Mouse (Mus musculus) midbrain, postnatal 0 days (tissue): Measurements from ENCODE around the gene Vmn2r103. TPM values are rescaled to one million over a fixed set of nuclear protein-coding genes. Genes with fewer than 3 reads are reported as not detected.

Experiments used
- ATAC-seq: fragments of 200-750 bp; cut with Nextera tagmentation; 2 replicates; pipeline ENCODE4 v1.8.0; 2017; ENCODE audit warnings: moderate number of reproducible peaks, mild to moderate bottlenecking, moderate TSS enrichment, moderate library complexity; ENCODE audit not compliant: low FRiP score
- DNase-seq: peaks from one replicate; pipeline ENCODE4 v3.0.0-alpha.2; 2015; ENCODE audit warnings: low spot score
- H3K27ac ChIP-seq: fragments of 300-500 bp; sonication (generic); 2 replicates; pipeline ENCODE4 v1.5.1; 2014; ENCODE audit warnings: low read depth, mild to moderate bottlenecking, low read length, mixed read lengths
- H3K27me3 ChIP-seq: fragments of 300-500 bp; sonication (generic); 2 replicates; pipeline ENCODE4 v1.6.1; 2014; ENCODE audit warnings: low read length, control low read depth, mixed read lengths; ENCODE audit not compliant: insufficient read depth
- H3K36me3 ChIP-seq: fragments of 300-500 bp; sonication (generic); 2 replicates; pipeline ENCODE4 v1.6.1; 2014; ENCODE audit warnings: low read length, control low read depth, mixed read lengths; ENCODE audit not compliant: insufficient read depth
- H3K4me1 ChIP-seq: fragments of 300-500 bp; sonication (generic); 2 replicates; pipeline ENCODE4 v1.6.1; 2014; ENCODE audit warnings: mild to moderate bottlenecking, control low read depth, antibody characterized with exemption, low read length, mixed read lengths; ENCODE audit not compliant: insufficient read depth
- H3K4me2 ChIP-seq: fragments of 300-500 bp; sonication (generic); 2 replicates; pipeline ENCODE4 v1.6.1; 2014; ENCODE audit warnings: low read depth, mild to moderate bottlenecking, low read length, mixed read lengths; ENCODE audit not compliant: poor library complexity, severe bottlenecking
- H3K4me3 ChIP-seq: fragments of 300-500 bp; sonication (generic); 2 replicates; pipeline ENCODE4 v1.5.1; 2014; ENCODE audit warnings: low read depth, mild to moderate bottlenecking, low read length, moderate library complexity
- H3K9ac ChIP-seq: fragments of 300-500 bp; sonication (generic); replicated peaks from 2 replicates; pipeline ENCODE4 v1.6.1; 2014; ENCODE audit warnings: mild to moderate bottlenecking, low read length, moderate library complexity, mixed read lengths; ENCODE audit not compliant: poor library complexity, severe bottlenecking
- H3K9me3 ChIP-seq: fragments of 300-500 bp; sonication (generic); 2 replicates; pipeline ENCODE4 v1.6.1; 2016; ENCODE audit warnings: low read length, control low read depth
- CTCF ChIP-seq: IDR thresholded peaks from 2 replicates; pipeline ENCODE4 v1.5.1; 2016; ENCODE audit warnings: antibody characterized with exemption, mild to moderate bottlenecking
- WGBS: fragments of 180-500 bp; shearing (Covaris S2); extraction: QIAGEN DNeasy Blood & Tissue Kit; methylation state at CpG from one replicate; pipeline ENCODE4 v1.1.7; 2014; 5-methylcytosine and 5-hydroxymethylcytosine counted together
- polyA plus RNA-seq: library from polyadenylated mRNA; unstranded; fragments of >200 nt; fragmentation: Nextera tagmentation; extraction: Ambion mirVana; gene quantifications from 2 replicates; pipeline ENCODE4 v1.2.1, GENCODE M21; 2015
- total RNA-seq: library from RNA; depleted of rRNA; stranded (reverse); fragments of >200 nt; gene quantifications from 2 replicates; pipeline ENCODE4 v1.2.3, GENCODE M21; 2014; rRNA removed

The Vmn2r103 gene
- total RNA-seq = not detected in 2 replicates
- polyA plus RNA-seq = not detected in 2 replicates

GRCm38 (mm10) chr17:19773063-19773462 is at the start of gene Vmn2r103:
Vmn2r103 (plus strand) TSS chr17:19773363.
- DNase-seq (no peak), ATAC-seq (no peak)
- WGBS = 60% methylated on average over 4 of the region's 4 CpGs
- TF ChIP-seq CTCF = no peak
- H3K9me3 ChIP-seq = no peaks in the 10 kb centered on the region
- H3K27me3 ChIP-seq = no peaks in the 10 kb centered on the region
- no peaks in the 10 kb centered on the region for H3K4me1 ChIP-seq
- no peak within 1 kb of the TSS for H3K9ac ChIP-seq
- no peak within 1 kb of the TSS for H3K4me3 ChIP-seq
- H3K4me2 ChIP-seq = no peak within 1 kb of the TSS
- no peak within 1 kb of the TSS for H3K27ac ChIP-seq
- H3K36me3 ChIP-seq = no peaks in the 10 kb centered on the region

- Histone ChIP-seq H3K36me3 (no peaks in the 10 kb centered on the region), H3K4me1 (no peaks in the 10 kb centered on the region), H3K4me3 (no peak overlapping the region), H3K9ac (no peak overlapping the region), H3K4me2 (no peak overlapping the region), H3K27ac (no peak overlapping the region), H3K27me3 (no peaks in the 10 kb centered on the region), H3K9me3 (no peaks in the 10 kb centered on the region)
- no peak for ATAC-seq
- DNase-seq = no peak
- 89% methylated on average over 4 of the region's 4 CpGs for WGBS
- no peak for TF ChIP-seq CTCF
Observed at GRCm38 (mm10) chr17:19778994-19779393, 5.8 kb downstream of the Vmn2r103 start.

GRCm38 (mm10) chr17:19789248-19789647 is 16.1 kb downstream of the Vmn2r103 start:
- Histone ChIP-seq H3K4me1 (no peaks in the 10 kb centered on the region), H3K4me2 (no peak overlapping the region), H3K9me3 (0 out of 2 replicates have a peak, but pooled peaks cover 4% of the 10 kb centered on the region), H3K4me3 (no peak overlapping the region), H3K36me3 (no peaks in the 10 kb centered on the region), H3K27me3 (no peaks in the 10 kb centered on the region), H3K9ac (no peak overlapping the region), H3K27ac (no peak overlapping the region)
- TF ChIP-seq CTCF = no peak
- no peak for DNase-seq
- no peak for ATAC-seq
- 88% methylated on average over 1 of the region's 1 CpGs for WGBS

Other genes starting within 250 kb of the Vmn2r103 start
- not detected in 2 replicates for gene Vmn2r101, start 196.1 kb upstream of the Vmn2r103 start, total RNA-seq
- not detected in 2 replicates for gene Vmn2r101, start 196.1 kb upstream of the Vmn2r103 start, polyA plus RNA-seq
- gene Vmn2r102, start 113.0 kb upstream of the Vmn2r103 start, total RNA-seq = not detected in 2 replicates
- not detected in 2 replicates for gene Vmn2r102, start 113.0 kb upstream of the Vmn2r103 start, polyA plus RNA-seq